Mouse (Mus musculus): ENCODE data around the gene Senp7. TPM values are rescaled to one million over a fixed set of nuclear protein-coding genes. Genes with fewer than 3 reads are reported as not detected.
"Not testable (repeated sequence)": the region's sequence is repeated elsewhere in the genome, so short reads cannot be mapped to it uniquely, and the experiment has no call there.

Gene Senp7
- total RNA-seq, 2 experiments from 2014 or later: 15.0 to 32.8 TPM

DNA sequence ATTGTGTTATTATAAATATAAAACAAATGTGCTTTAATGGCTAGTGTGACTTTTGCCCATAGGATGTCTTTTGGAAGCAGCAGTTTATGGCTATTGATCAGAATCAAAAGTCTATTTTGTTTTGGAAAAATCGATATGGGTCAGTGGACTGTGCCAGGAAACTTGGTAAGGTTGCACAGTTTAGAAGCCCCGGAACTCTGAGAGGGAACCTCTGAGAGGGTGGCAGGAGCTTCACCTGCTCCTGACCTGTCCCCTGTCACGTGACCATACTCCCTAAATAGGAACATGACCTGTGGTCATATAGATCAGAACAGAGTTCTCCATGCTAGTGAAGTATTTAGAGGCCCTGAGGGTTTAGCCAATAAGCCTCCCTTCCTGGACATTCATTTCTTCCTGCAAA, 75.9 kb downstream of the Senp7 start:
- no peak for ATAC-seq (replicated peaks; ENCODE audit: poor library complexity)

DNA sequence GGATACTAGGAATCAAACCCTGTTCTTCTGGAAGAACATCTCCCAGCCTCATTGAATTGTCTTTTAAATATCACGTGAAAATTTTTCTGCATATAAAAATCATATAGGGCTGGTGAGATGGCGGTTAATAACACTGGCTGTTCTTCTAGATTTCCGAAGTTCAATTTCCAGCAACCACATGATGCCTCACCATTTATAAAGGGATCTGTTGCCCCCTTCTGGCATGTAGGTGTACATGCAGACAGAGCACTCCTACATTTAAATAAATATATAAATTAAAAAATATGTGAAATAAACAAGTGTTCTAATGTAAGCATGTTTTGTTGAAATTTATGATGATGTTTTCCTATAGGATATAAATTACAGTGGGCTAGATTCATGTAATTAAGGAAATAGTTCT, 83.5 kb downstream of the Senp7 start:
- ATAC-seq (replicated peaks; ENCODE audit: poor library complexity): peak; percentile 93

DNA sequence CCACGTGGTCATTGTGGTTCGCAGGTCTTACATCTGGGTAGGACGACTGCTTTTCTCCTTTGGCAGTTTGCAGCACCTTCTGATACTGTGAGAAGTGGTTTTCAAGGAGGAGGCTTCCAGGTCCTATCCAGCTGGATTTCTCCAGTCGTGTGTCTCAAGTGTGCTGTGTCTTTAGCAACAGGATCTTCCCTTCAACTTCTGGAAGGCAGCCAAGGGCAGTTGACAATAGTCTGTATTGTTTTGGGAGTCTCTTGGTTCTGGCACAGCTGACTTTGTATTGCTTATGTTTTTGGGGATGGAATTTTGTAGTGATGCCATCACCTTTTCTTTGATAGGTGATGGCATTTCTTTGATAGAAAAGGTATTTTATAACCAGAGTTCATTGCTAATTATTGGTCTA, 86.0 kb downstream of the Senp7 start:
- ATAC-seq (replicated peaks; ENCODE audit: poor library complexity): no peak

- not testable (repeated sequence) for ATAC-seq (replicated peaks; ENCODE audit: poor library complexity)
Observed at GRCm38 (mm10) chr16:56137672-56138071, 89.5 kb downstream of the Senp7 start.

DNA sequence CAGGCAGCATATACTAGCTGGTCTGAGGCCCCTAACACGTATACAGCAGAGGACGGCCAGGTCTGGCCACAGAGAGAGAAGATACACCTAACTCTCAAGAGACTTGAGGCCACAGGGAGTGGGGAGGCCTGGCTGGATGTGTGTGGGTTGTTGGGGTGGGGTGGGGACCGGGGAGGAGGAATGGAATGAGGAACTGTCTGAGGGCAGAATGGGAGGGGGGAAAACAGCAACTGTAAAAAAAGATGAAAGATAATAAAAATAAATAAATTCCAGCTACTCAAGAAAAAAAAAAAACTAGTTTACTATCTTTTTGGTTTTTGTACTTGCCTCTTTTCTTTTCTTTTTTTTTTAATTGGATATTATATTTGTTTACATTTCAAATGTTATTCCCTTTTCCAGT, 91.8 kb downstream of the Senp7 start:
- ATAC-seq (replicated peaks; ENCODE audit: poor library complexity): 0 out of 2 replicates have a peak, but pooled peaks have one; percentile 34

- no peak for ATAC-seq (replicated peaks; ENCODE audit: poor library complexity)
Observed at GRCm38 (mm10) chr16:56144876-56145555, 96.9 kb downstream of the Senp7 start.

DNA sequence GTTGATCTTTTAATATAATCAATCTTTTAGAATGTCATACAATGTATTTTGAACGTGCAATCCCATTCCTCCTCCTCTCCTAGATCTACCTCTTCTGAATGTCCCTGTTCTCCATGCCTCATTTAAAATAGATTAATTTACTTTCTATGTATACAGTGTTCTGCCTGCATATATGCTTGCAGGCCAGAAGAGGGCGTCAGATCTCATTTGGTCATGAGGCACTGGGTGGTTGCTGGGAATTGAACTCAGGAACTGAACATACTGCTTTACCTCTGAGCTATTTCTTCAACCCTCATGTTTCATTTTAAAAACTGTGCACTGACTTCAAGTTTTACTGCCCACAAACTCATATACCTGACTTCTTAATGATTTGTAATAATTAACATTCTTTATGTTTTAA, 99.5 kb downstream of the Senp7 start:
- ATAC-seq (replicated peaks; ENCODE audit: poor library complexity): peak; percentile 42

DNA sequence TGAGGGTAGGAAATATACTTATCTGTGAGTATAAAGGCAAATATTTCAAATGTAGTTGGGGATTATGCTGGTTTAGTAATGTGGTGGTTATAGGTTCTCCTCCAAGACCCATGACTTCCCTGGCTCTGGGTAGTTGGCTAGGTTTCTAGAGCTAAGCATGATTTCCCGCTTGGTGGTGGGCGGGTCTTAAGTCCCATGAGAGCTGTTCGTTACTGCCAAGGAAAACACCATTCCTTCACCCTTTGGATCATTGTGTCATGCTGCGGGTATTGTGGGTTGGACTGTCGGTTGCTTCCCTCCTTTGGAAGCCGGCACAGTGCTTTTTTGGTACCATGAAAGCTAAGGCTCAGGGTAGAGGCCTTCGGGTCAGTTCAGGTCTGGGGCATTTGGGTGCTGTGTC, 115.3 kb downstream of the Senp7 start:
- no peak for ATAC-seq (replicated peaks; ENCODE audit: poor library complexity)

DNA sequence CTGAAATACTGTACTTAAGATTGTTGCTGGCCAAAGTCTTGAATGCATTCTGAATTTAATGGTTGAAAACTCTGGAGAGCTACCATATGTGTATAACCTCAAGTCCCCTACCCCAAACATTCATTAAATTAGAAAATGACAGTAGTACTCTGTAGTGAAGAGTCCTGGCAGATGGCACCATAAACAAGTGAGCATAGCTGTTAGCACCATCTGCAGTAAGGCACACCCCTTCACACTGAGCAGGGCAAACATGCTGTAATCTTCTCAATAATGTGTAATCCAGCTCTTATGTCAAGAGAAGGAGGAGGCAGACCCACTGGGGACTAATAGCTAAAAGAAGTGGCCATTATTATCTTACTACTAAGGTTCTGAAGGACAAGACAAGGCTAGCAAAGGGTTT, 122.1 kb downstream of the Senp7 start:
- ATAC-seq (replicated peaks; ENCODE audit: poor library complexity): no peak

GRCm38 (mm10) chr16:56175867-56176581, 127.9 kb downstream of the Senp7 start:
- peak; percentile 68; the same call in 1 of the 2 replicates for ATAC-seq (replicated peaks; ENCODE audit: poor library complexity)

DNA sequence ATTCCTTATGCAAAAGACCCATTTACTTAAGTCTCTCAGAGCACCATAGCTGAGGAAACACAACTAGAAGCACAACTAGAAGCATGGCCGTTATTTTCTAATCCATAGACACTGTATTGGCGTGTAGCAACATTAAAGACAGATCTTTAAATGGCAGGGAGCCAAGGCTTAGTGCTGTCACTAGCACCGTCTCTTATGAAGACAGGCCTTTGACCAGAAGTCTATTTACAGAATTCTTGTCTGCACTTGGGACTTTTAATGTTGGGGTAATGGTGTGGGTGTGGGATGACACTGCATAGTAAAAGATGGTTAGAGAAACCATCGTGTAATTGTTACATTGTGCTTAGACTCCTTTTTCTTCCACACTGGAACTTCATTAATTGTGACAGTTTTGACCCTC, 138.7 kb downstream of the Senp7 start:
- no peak for ATAC-seq (replicated peaks; ENCODE audit: poor library complexity)

DNA sequence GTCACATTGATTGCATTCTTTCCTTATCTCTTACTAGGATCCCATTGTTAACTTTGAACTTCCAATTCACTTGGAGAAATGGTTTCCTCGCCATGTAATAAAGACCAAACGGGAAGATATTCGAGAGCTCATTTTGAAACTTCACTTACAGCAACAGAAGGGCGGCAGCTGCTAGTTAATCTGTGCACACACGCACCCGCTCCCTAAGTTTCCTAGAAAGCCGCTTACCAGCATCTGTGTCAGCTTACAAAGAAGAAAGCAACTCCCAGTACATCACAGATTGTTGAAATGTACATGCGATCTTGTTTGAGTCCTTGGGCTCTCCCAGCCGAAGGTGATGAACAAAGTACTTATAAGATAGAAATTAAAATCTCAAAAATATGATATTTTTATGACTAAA, 140.1 kb downstream of the Senp7 start:
- ATAC-seq (replicated peaks; ENCODE audit: poor library complexity): no peak

GRCm38 (mm10) chr16:56204051-56204450, 155.9 kb downstream of the Senp7 start, which contains the start of gene Impg2:
TSS of gene Impg2 (plus strand) at chr16:56204313.
- ATAC-seq (replicated peaks; ENCODE audit: poor library complexity): no peak

GRCm38 (mm10) chr16:56212740-56213139, 164.6 kb downstream of the Senp7 start:
- no peak for ATAC-seq (replicated peaks; ENCODE audit: poor library complexity)

DNA sequence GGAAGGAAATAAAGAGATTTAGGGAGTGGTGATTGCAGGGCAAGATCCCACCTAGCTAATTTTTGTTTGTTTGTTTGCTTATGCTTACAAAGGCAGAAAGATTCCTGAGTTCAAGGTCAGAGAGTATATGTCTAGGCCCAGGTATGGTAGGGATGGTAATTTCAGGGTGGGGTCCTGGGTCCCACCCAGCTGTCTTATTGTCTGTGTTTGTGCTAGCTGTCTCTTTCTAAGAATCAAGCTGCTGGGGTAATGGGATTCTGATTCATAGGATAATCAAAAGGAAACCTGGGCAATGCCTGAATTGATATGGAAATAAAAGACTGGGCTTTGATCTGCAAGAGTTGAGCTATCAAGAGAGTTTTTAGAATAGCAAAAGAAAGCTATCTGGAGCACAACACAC, 179.5 kb downstream of the Senp7 start:
- ATAC-seq (replicated peaks; ENCODE audit: poor library complexity): no peak

DNA sequence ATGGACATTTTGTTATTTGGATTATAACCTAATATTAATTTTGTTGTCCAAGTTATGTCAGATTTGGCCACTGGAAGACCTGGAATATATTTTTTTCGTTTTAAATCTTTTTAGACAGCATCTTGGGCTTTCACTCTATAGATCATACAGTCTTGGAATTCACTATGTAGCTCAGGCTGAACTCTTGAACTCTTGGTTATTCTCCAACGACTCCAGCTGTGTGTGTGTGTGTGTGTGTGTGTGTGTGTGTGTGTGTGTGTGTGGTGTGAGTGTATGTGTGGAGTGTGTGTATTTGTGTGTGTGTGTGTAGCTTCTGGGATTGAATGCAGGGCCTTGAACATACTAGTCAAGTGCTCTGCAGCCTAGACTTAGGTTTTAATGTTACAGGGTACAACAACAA, 181.3 kb downstream of the Senp7 start:
- ATAC-seq (replicated peaks; ENCODE audit: poor library complexity): no peak

GRCm38 (mm10) chr16:56231300-56231699, 183.2 kb downstream of the Senp7 start:
- peak; percentile 69 for ATAC-seq (replicated peaks; ENCODE audit: poor library complexity)

- no peak for ATAC-seq (replicated peaks; ENCODE audit: poor library complexity)
Observed at GRCm38 (mm10) chr16:56232736-56233135, 184.6 kb downstream of the Senp7 start.

Measured in megakaryocyte progenitor cell, adult 5-6 weeks (primary cell).